ENCODE assay signal across 13 mouse cellular contexts in the genomic region with DNA sequence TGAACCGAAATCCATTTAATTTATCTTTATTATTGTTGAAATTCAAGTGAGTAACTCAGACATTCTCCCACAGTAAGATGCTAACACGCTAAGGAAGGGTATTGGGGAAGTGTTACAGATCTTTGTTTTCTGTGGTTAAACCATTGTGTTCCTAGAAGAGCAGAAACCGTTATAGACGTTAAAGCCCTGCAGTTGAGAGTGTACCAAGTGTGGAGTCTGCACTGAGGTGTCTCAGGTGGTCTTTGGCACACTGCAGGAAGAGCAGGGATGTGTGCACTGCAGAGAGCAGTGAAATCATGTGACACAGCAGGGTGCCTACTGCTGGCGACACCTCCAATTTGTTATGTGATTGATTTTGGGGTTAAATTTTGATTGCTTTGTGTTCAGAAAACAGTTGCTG.
"Had no signal": no experiment of that assay in that cellular context is flagged by ENCODE, and none has a peak within 500 bp of the region (broad histone marks: within the 10 kb centered on the region; RNA-seq: fewer than 3 reads in every experiment).

No protein-coding gene starts in this region.

- H3K4me3 ChIP-seq: limb, embryonic 13.5 days; midbrain, embryonic 13.5 days; neural tube, embryonic 12.5 days had no signal

- DNase-seq: kidney, adult 11 months; kidney, adult 9 months; kidney, postnatal 36 days; left cerebral cortex, postnatal 4 days; lung, adult 18-20 months; retina, postnatal 1 day; right cerebral cortex, postnatal 4 days; spleen, adult 18-20 months had no signal

- H3K4me1 ChIP-seq: limb, embryonic 13.5 days; midbrain, embryonic 13.5 days; neural tube, embryonic 12.5 days had no signal

- H3K9me3 ChIP-seq: limb, embryonic 13.5 days; neural tube, embryonic 12.5 days had no signal

- H3K27ac ChIP-seq: kidney, postnatal 0 days; limb, embryonic 13.5 days; liver, embryonic 14.5 days; midbrain, embryonic 13.5 days; neural tube, embryonic 12.5 days had no signal

- H3K27me3 ChIP-seq: limb, embryonic 13.5 days; midbrain, embryonic 13.5 days; neural tube, embryonic 12.5 days had no signal

- ATAC-seq: midbrain, embryonic 13.5 days had no signal

- H3K36me3 ChIP-seq: limb, embryonic 13.5 days; midbrain, embryonic 13.5 days; neural tube, embryonic 12.5 days had no signal

- H3K4me2 ChIP-seq: limb, embryonic 13.5 days; midbrain, embryonic 13.5 days; neural tube, embryonic 12.5 days had no signal

- H3K9ac ChIP-seq: limb, embryonic 13.5 days; liver, embryonic 14.5 days; midbrain, embryonic 13.5 days; neural tube, embryonic 12.5 days had no signal
